Mouse (Mus musculus) layer of hippocampus, postnatal 14 days (tissue): ENCODE results near the gene Gda. TPM values are rescaled to one million over a fixed set of nuclear protein-coding genes. Genes with fewer than 3 reads are reported as not detected.

Source experiments
- DNase-seq, 2 experiments: peaks; one replicate each; pipeline ENCODE4 v3.0.0; 2021 to 2022; ENCODE audit warnings: low spot score in 2 of 2, mixed read lengths in 1 of 2
- total RNA-seq, 2 experiments: library from RNA; stranded (reverse); gene quantifications; 2 replicates each; pipeline ENCODE4 v1.2.3; 2021

The Gda gene
- total RNA-seq, 2 experiments from 2014 or later: 137 to 150 TPM

DNA sequence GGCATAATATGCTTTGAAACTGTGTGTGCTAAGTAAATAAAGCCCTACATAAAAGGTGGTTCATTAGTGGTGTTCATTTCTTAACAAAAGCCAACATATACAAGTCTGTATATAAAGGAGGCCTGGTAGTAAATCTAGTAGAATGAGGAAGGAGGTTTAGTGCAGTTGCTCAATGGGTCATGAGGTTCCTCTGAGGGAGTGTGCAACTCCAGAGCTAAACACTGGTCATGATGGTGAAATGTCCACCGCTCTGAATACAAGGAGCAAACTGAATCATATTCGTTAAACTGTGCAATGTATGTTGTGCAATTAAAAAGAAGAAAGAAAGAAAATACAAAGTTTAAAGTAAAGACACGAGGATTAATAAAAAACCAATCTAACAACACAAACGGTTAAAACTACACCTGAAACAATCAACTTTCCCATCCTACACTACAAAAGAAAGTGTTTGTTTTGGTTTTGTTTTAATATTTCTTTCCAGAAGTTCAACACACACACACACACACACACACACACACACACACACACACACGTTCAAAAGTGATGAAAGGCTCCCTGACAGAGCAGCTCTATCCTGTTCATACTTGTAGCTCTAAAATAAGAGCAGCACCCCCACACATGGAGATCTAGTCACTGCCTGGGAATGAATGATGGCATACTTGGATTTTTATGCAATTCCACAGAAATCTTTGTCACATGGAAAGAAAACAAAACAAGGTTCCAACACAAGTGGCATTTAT, 11.9 kb downstream of the Gda start:
- DNase-seq: no peak

DNA sequence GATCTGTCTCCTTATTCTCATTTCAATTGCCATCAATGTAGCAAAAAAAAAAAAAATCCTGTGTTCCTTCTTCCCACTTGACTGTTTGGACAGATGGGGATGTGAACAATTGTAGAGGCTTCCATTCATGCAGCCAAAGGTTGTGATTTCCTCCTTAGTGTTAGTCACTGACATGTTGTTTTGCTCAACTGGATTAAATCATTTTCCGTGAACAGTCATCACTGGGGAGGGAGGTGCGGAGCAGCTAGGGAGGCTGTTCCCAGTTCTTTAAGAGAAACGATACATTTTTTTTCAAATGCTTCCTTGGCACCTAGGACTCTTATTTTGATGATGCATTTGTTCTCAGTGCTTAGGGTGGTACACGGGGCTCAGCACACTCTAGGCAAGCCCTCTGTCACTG, 15.8 kb downstream of the Gda start:
- DNase-seq: peak in 1 of 2 experiments; percentile 33

DNA sequence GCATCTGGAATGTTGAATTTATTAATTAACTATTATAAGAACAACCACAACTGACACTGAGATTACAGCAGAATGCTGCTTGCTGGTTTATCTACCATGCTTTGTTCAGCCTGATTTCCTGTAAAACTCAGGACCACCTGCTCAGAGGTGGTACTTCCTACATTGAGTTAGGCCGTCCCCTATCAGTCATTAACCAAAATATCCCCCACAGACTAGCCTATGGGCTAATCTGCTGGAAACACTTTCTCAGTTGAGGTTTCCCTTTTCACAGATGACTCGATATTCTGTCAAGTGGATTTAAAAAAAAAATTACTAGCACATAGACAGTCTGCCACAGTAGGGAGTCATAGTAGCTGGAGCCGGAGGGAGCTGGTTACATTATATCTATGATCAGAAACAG, 31.5 kb downstream of the Gda start:
- no peak for DNase-seq

DNA sequence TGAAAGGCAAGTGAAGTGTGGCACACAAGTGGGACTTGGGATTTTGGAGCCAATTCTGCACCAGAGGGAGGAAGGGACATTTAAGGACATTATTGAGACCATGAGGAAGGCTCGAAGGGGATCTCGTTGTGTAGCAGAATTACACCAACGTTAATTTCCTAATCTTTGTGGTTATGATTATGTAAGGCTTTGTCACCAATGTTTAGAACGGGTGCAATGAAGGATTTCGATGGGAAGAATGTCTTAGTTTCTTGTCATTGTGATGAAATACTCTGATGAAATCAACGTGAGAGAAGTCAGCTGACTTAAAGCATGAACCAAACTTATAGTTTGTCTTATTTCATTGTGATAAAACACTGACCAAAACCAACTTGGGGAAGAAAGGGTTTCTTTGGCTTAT, 32.4 kb downstream of the Gda start:
- no peak for DNase-seq

DNA sequence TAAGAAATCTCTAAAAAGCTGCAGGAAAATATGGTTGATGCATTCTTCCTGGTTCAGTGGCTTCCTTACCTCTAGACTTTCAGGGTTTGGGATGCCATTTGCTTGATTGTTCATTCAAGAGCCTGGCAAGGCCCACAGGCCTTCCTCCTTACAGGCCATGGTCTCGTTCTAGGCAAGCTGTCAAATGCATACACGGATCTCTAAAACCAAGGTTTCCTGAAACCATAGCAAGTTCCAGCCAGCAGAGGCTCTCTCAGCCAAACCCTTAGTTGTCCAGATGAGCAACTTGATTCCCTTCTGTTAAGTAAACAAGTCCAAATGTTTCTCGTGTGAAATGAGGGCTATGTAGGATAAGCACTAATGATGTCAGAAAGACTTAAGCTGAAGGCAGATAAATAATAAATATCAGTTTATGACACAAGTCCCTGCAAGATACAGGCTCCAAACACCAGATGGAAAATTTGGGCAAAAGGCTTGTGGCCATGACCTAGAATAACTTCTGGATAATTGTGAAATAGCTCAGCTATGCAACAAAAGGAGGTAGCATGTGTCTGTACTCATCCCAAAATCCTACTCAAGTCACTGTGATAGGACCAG, 34.0 kb downstream of the Gda start:
- DNase-seq: peak; percentile 19 to 20

DNA sequence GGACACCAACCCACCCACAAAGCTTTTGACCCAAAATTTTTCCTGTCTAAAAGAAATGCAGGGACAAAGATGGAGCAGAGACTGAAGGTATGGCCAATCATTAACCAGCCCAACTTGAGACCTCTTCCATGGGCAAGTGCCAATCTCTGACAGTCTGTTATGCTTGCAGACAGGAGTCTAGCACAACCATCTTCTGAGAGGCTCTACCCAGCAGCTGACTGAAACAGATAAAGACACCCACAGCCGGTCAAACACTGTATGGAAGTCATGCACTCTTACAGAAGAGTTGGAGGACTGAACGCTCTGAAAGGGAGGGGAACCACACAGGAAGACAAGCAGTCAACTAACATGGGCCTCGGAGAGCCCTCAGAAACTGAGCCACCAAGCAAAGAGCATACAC, 36.7 kb downstream of the Gda start:
- DNase-seq: no peak

DNA sequence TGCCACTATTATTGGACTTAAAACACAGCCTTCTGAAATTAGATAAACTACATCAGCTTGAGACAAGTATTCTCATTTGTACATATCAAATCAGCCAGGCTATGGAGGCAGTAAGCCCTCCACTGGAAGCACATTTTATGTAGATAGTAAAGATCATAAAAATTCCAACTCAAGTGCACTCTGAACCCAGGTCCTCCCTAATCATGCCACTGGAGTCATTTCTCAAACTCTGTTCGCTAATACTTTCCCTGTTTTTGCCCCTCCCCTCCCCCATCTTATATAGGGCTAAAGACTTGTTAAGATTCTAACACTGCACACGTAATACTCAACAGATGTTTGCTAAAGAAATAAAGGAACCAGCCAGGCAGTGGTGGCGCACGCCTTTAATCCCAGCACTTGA, 39.9 kb downstream of the Gda start:
- no peak for DNase-seq

DNA sequence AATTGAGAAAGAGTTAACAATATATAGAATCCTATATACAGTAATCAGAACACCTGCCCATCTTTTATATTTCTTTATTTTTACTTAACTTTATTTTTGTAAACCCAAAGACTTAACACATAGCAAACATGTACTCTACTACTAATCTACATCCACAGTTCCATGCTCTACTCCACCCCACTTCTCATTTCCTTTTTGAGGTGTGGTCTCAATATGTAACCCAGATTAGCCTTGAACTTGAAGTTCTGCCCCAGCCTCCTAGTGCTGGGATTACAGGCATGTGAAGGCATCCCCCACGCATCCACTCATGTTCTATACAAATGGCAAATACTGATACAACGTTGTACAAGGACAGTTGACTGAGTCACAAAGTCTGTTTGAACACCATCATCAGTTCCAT, 40.4 kb downstream of the Gda start:
- DNase-seq: no peak

DNA sequence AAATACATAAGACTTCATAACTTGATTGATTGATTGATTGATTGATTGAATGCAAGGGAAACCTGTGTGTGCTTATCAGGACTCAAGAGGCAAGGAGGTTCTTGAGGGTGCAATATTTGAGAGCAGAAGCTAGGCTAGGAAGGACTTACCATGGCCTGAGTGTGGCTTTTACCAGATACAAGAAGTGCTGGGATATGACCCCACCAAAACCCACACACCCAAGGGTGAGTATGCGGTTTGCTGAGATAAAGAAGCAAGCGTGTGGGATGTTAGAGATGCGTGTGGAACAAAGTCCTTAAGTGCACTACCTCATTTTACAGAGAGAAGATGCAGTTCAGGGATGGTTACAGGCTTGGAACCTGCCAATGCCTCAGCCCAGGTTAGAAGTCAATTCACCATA, 41.0 kb downstream of the Gda start:
- DNase-seq: no peak

DNA sequence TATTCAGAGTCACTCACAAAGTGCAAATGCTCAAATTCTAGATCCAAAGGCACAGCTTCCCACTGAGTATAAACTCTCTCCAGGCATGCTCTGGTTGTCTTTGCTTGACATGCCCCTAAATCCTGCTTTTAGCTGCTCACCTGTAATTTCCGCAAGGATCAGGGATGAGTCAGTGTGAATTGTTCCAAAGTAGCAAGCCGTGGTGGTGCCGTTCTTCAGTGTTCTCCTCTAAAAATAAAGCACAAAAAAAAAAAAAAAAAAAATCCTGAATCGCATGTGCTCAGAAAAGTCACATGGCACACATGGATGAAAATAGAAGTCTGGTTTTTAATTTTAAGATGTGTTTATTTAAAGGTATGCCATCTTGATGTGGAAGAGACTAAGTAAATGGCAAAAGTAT, 47.9 kb downstream of the Gda start:
- DNase-seq: no peak

DNA sequence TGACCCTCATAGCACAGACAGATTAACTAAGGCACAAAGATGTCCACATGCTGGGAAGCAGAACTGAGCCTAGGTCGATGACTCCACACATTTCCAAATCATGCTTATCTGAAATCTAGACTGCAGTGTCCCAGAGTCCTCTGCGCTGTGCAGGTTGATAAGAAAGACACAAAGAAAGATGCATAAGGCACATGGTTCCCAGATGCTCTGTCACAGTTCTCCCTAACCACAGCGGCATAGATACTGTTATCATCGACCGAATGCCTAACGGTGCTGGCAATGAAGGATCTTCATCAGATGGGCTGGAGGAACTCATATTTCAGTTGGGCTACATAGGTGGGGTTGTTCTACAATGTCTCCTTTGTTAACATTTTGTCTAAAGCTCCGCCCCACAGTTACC, 49.5 kb downstream of the Gda start:
- DNase-seq: no peak

DNA sequence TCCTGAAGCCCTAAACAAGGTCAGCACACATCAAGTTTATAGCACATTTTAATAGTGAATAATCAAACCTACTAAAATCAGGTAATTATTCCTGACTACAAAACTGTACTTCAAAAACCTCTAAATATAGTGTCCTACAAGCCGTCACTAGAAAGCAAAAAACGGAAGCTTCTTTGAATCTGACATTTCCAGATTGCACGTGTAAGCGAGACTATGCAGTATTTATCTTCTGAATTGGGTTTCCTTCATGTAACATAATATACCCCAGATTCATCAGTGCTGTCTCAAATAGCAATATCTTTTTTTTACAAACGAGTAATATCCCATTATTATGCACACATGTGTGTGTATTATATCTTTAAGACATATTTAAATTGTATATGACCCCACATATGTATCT, 54.8 kb downstream of the Gda start:
- DNase-seq: no peak

DNA sequence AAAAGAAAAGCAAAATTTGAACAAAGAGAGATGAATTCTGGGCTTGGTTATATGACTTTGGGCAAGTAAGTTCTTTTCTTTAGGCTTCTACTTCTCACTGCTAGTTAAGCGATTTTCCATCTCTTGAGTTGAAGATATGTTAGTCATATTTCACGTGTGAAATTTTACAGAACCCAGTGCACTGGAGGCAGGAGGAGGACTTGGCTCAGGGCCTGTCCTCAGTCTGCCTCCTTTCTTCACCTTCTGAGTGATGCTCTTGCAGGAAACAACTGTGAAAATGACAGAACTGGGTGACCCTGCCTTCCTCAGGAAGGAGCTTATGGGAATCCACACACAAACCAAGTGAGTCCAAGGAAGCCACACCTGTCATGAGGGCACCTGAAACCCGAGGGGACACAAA, 57.9 kb downstream of the Gda start:
- no peak for DNase-seq

DNA sequence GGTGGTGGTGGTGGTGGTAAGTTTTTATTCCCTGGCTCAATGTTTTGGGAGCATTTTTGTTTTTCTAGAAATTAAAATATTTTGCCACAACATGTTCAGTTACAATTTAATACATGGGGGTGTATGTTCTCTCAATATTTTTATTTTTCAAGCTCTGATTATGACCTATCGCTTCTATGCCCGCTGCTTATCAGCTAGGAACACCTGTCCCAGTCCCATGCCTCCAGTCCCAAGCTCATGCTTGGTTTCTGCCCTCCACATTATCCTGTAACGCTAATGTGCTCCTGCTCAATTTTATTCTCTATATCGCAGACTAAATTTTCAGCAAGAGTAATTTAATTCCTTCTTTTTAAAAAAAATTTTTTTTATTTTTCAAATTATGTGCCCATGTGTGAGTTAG, 64.1 kb downstream of the Gda start:
- DNase-seq: no peak

DNA sequence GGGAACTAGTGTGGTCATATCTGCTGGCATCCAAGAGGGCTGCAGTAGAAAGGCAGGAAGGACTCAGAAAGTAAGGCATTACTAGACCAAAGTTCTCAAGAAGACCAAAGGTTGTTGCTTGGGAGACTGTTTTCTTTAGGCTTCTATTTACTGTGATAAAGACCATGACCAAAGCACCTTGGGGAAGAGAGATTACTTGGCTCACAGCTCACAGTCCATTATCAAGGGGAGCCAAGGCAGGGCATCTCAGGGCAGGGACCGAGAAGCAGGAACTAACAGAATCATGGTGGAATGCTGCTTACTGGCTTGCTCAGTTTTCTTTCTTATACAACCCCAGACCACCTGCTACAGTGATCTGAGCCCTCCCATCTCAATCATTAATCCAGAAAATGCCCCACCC, 65.9 kb downstream of the Gda start:
- no peak for DNase-seq

DNA sequence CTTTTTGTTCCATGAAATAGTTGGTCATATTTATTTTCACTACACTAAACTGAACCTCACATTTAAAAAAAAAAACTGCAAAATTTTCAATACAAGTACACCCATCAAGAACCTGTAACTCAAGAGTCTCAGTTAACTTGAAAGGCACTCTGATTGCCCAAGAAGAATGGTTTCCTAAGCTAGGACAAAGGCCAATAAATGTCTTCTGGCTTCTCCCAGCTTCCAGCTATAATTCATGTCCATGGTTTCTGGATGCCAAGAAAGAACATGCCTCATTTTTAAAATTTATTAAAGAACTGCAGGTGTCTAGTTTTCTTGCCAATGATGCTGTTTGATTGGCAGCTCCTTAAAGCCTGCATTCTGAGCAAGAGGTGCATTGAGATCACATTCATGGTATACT, 75.3 kb downstream of the Gda start:
- no peak for DNase-seq

DNA sequence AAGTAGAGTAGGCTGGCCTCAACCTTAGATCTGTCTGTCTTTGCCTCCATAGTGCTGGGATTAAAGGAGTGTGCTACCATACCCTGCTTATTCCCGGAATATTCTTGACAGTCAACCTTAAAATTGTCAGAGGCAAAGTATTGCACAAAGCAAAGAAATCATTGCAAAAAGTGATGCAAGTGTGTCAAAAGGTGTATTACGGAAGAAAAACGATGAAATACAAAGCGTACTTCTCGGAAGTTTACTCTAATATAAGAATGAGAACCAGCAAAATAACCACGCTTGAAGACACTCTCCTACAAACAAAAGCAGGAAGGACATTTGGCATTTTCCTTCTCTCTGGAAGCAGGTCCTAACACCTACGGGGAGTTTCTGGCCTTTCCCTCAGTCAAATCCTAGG, 76.9 kb downstream of the Gda start:
- no peak for DNase-seq

DNA sequence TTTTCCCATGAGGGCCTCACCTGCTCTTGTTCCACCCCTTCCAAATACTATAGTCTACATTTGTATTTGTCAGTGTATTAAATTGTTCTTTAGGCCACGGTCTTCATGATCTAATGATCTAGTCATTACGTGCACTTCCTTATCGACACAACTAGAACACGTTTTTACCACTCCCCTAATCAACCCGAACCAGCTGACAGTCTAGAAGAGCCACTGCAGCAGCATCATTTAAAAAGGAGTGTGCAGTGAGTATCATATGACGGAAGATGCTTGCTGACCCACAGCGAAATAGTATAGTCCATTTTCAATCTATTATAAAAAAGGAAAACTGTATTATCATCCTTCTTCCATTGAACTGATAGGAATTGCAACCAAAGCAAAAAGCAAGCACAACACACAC, 82.3 kb downstream of the Gda start:
- no peak for DNase-seq

DNA sequence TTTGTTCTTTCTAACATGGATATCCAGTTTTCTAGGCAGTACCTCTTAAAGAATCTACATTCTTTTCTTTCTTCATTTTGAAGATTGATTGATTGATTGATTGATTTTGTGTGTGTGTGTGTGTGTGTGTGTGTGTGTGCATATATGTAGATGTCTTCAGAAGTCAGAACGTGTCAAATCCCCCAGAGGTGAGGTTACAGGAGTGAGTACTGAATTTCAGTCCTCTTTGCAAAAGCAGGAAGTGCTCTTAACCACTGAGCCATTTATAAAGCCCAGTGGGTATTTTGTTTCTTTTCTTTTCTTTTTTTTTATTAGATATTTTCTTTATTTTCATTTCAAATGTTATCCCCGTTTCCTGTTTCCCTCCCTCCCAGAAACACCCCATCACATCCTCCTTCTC, 86.4 kb downstream of the Gda start:
- DNase-seq: no peak

DNA sequence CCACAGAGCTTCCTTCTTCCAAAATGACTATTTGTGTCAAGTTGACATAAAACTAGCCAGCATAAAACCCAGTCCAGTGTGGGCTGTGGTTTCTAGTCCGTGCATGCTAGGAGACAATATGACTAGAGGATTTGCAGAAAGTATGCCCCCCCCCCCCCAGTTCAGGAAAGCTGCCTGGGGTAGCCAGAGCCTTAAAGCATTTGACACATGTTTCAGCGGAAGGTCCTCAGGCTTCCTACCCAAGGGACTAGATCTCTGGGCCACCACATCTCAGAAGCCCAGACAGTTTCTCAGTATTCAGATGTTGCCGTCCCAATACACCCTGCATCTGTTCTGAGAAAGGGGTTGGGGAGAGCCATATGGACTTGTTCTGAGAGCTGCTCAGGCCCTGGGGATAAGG, 89.0 kb downstream of the Gda start:
- DNase-seq: no peak

DNA sequence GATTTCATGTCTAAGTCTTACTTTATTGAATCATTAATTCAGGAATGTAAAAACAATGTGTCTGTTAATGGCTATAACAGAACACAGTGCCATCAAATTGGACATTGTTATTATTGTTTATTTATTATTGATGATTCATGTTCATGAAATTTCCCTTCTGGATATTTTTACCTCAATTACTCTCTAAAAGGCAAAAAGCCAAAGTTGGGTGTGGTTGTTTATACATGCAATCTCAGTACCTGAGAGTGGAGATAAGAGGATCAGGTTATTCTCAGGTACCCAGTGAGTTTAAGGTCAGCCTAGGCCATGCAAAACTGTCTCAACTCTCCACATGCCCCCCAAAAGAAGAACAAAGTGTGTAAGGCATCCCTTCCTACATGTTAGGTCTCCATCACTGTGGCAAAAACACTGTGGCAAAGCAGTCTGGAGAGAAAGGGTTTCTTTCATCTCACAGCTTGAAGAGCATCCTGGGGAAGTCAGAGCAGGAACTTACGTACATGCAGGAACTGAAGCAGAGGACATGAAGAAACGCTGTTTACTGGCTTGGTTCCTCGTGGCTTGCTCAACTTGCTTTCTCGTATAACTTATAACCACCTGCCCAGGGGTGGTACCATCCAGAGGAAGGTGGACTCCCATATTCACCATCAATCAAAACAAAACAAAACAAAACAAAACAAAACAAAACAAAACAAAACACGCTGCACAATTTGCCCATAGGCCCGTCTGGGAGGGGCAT, 89.6 kb downstream of the Gda start:
- no peak for DNase-seq

DNA sequence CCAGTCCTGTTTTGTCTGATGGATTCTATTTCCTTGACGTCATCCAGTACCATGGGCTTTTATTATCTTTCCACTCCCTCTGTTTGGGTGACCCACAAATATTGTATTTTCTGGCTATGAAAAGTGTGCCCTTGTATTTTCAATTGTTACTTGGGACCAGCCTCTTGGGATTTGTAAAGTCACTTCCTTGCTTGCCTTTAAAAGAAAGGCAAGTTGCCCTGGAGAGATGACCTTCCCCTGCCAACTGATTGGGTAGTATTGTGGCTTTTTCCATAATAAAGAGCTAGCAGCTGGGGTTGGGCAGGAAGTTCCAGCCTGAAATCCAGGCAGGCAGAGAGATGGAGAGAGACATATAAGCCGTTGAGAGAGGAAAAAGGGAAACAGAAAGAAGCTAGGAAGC, 91.5 kb downstream of the Gda start:
- no peak for DNase-seq

DNA sequence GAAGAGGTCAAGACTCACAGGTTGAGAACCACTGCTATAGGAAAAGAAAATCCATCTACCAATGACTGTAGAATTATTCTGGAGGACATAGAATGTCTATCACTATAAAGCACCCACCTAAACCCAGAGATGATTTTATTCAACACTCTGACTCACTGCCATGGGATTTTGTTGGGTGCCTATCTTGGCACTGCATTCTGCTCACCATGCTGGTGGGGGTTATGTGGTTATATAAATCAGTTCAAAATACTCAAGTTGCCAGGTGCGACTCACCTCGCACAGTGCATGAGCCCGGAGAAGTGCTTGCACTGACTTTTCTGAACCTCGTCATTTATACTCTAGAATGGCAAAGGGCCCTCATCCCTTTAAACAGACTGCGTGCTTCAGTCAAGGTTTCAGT, 94.0 kb downstream of the Gda start:
- DNase-seq: no peak
